Mouse (Mus musculus): ENCODE results near the gene Lctl. TPM values are rescaled to one million over a fixed set of nuclear protein-coding genes. Genes with fewer than 3 reads are reported as not detected.

Gene Lctl
- polyA plus RNA-seq (2015; fragmentation: Nextera tagmentation; extraction: Ambion mirVana): 0.13 and 0.15 TPM in 2 replicates

- no peak for ATAC-seq
- Histone ChIP-seq H3K27me3 (replicated peaks) (no peaks in the 10 kb centered on the region), H3K4me3 (replicated peaks) (no peak within 1 kb of the TSS), H3K9me3 (no peaks in the 10 kb centered on the region), H3K4me1 (replicated peaks) (peaks cover 5% of the 10 kb centered on the region; the same call in 1 of the 2 replicates), H3K36me3 (no peaks in the 10 kb centered on the region), H3K4me2 (replicated peaks) (no peak within 1 kb of the TSS), H3K27ac (no peak within 1 kb of the TSS), H3K9ac (no peak within 1 kb of the TSS)
- 88% methylated on average over 3 of the region's 3 CpGs for WGBS
Measured at GRCm38 (mm10) chr9:64116876-64117275, at the start of gene Lctl. Gene Lctl, plus strand, starts transcription at chr9:64117147.

GRCm38 (mm10) chr9:64067787-64068186 is 49.2 kb upstream of the Lctl start:
- H3K9me3 ChIP-seq: no peaks in the 10 kb centered on the region
- peaks cover 23% of the 10 kb centered on the region for H3K4me1 ChIP-seq (replicated peaks)
- H3K27ac ChIP-seq: 0 out of 2 replicates have a peak overlapping the region, but pooled peaks have one; percentile 34
- H3K4me3 ChIP-seq (replicated peaks): no peak overlapping the region
- no peak for ATAC-seq
- no peak overlapping the region for H3K9ac ChIP-seq
- no peaks in the 10 kb centered on the region for H3K36me3 ChIP-seq
- WGBS: 93% methylated on average over 5 of the region's 5 CpGs
- H3K4me2 ChIP-seq (replicated peaks): no peak overlapping the region
- no peaks in the 10 kb centered on the region for H3K27me3 ChIP-seq (replicated peaks)

- H3K9me3 ChIP-seq: no peaks in the 10 kb centered on the region
- H3K27me3 ChIP-seq (replicated peaks): no peaks in the 10 kb centered on the region
- no peak for ATAC-seq
- H3K9ac ChIP-seq: no peak overlapping the region
- H3K4me1 ChIP-seq (replicated peaks): peaks cover 23% of the 10 kb centered on the region
- no peak overlapping the region for H3K4me2 ChIP-seq (replicated peaks)
- 89% methylated on average over 1 of the region's 1 CpGs for WGBS
- H3K4me3 ChIP-seq (replicated peaks): no peak overlapping the region
- H3K27ac ChIP-seq: no peak overlapping the region
- no peaks in the 10 kb centered on the region for H3K36me3 ChIP-seq
Measured at GRCm38 (mm10) chr9:64068571-64068970, 48.4 kb upstream of the Lctl start.

- Histone ChIP-seq H3K9me3 (no peaks in the 10 kb centered on the region), H3K9ac (no peak overlapping the region), H3K27ac (no peak overlapping the region), H3K4me1 (replicated peaks) (peaks cover 23% of the 10 kb centered on the region), H3K36me3 (no peaks in the 10 kb centered on the region), H3K27me3 (replicated peaks) (no peaks in the 10 kb centered on the region), H3K4me3 (replicated peaks) (no peak overlapping the region), H3K4me2 (replicated peaks) (no peak overlapping the region)
- 65% methylated on average over 5 of the region's 5 CpGs for WGBS
- no peak for ATAC-seq
Measured at GRCm38 (mm10) chr9:64069131-64069530, 47.8 kb upstream of the Lctl start.

GRCm38 (mm10) chr9:64070674-64071073 is 46.3 kb upstream of the Lctl start:
- no peaks in the 10 kb centered on the region for H3K9me3 ChIP-seq
- no peaks in the 10 kb centered on the region for H3K36me3 ChIP-seq
- no peaks in the 10 kb centered on the region for H3K27me3 ChIP-seq (replicated peaks)
- WGBS: 68% methylated on average over 5 of the region's 5 CpGs
- no peak overlapping the region for H3K27ac ChIP-seq
- no peak overlapping the region for H3K9ac ChIP-seq
- peaks cover 23% of the 10 kb centered on the region for H3K4me1 ChIP-seq (replicated peaks)
- no peak overlapping the region for H3K4me3 ChIP-seq (replicated peaks)
- peak; percentile 37; the same call in 1 of the 2 replicates for ATAC-seq
- no peak overlapping the region for H3K4me2 ChIP-seq (replicated peaks)

- H3K36me3 ChIP-seq: no peaks in the 10 kb centered on the region
- no peaks in the 10 kb centered on the region for H3K9me3 ChIP-seq
- no peak overlapping the region for H3K4me2 ChIP-seq (replicated peaks)
- no peak for ATAC-seq
- H3K27ac ChIP-seq: no peak overlapping the region
- H3K4me3 ChIP-seq (replicated peaks): no peak overlapping the region
- peaks cover 7% of the 10 kb centered on the region for H3K4me1 ChIP-seq (replicated peaks)
- no peaks in the 10 kb centered on the region for H3K27me3 ChIP-seq (replicated peaks)
- no peak overlapping the region for H3K9ac ChIP-seq
- WGBS: 83% methylated on average over 8 of the region's 8 CpGs
Measured at GRCm38 (mm10) chr9:64074831-64075230, 42.1 kb upstream of the Lctl start.

GRCm38 (mm10) chr9:64076412-64076811 is 40.5 kb upstream of the Lctl start:
- H3K27me3 ChIP-seq (replicated peaks): no peaks in the 10 kb centered on the region
- no peak for ATAC-seq
- no peaks in the 10 kb centered on the region for H3K36me3 ChIP-seq
- no peak overlapping the region for H3K9ac ChIP-seq
- no peak overlapping the region for H3K4me3 ChIP-seq (replicated peaks)
- H3K4me1 ChIP-seq (replicated peaks): peaks cover 7% of the 10 kb centered on the region
- WGBS: 83% methylated on average over 2 of the region's 2 CpGs
- no peak overlapping the region for H3K27ac ChIP-seq
- no peaks in the 10 kb centered on the region for H3K9me3 ChIP-seq
- H3K4me2 ChIP-seq (replicated peaks): no peak overlapping the region

GRCm38 (mm10) chr9:64078386-64078792 is 38.6 kb upstream of the Lctl start:
- peaks cover 8% of the 10 kb centered on the region for H3K4me1 ChIP-seq (replicated peaks)
- H3K27ac ChIP-seq: peak overlapping the region; percentile 1; the same call in 1 of the 2 replicates
- 20% methylated on average over 7 of the region's 7 CpGs for WGBS
- no peaks in the 10 kb centered on the region for H3K27me3 ChIP-seq (replicated peaks)
- H3K36me3 ChIP-seq: no peaks in the 10 kb centered on the region
- no peak overlapping the region for H3K4me3 ChIP-seq (replicated peaks)
- H3K9me3 ChIP-seq: no peaks in the 10 kb centered on the region
- ATAC-seq: peak; percentile 71
- no peak overlapping the region; the same call in 1 of the 2 replicates for H3K4me2 ChIP-seq (replicated peaks)
- H3K9ac ChIP-seq: peak overlapping the region; percentile 30; the same call in 1 of the 2 replicates

GRCm38 (mm10) chr9:64079922-64080321 is 37.0 kb upstream of the Lctl start:
- no peak overlapping the region for H3K4me2 ChIP-seq (replicated peaks)
- no peak for ATAC-seq
- no peaks in the 10 kb centered on the region for H3K9me3 ChIP-seq
- H3K9ac ChIP-seq: no peak overlapping the region
- 84% methylated on average over 6 of the region's 6 CpGs for WGBS
- no peak overlapping the region for H3K27ac ChIP-seq
- H3K36me3 ChIP-seq: no peaks in the 10 kb centered on the region
- H3K27me3 ChIP-seq (replicated peaks): no peaks in the 10 kb centered on the region
- H3K4me1 ChIP-seq (replicated peaks): peaks cover 23% of the 10 kb centered on the region
- no peak overlapping the region for H3K4me3 ChIP-seq (replicated peaks)

- 37% methylated on average over 7 of the region's 7 CpGs for WGBS
- H3K4me3 ChIP-seq (replicated peaks): peak overlapping the region; percentile 45
- H3K9ac ChIP-seq: peak overlapping the region; percentile 66
- no peaks in the 10 kb centered on the region for H3K27me3 ChIP-seq (replicated peaks)
- peak overlapping the region; percentile 91 for H3K4me2 ChIP-seq (replicated peaks)
- peak overlapping the region; percentile 93 for H3K27ac ChIP-seq
- H3K36me3 ChIP-seq: no peaks in the 10 kb centered on the region
- ATAC-seq: no peak
- H3K4me1 ChIP-seq (replicated peaks): peaks cover 47% of the 10 kb centered on the region
- H3K9me3 ChIP-seq: no peaks in the 10 kb centered on the region
Measured at GRCm38 (mm10) chr9:64084231-64084630, 32.7 kb upstream of the Lctl start.

- no peaks in the 10 kb centered on the region for H3K27me3 ChIP-seq (replicated peaks)
- peak overlapping the region; percentile 66 for H3K9ac ChIP-seq
- H3K4me2 ChIP-seq (replicated peaks): peak overlapping the region; percentile 91
- H3K27ac ChIP-seq: peak overlapping the region; percentile 93
- H3K36me3 ChIP-seq: no peaks in the 10 kb centered on the region
- H3K9me3 ChIP-seq: no peaks in the 10 kb centered on the region
- peak overlapping the region; percentile 45 for H3K4me3 ChIP-seq (replicated peaks)
- ATAC-seq: peak; percentile 64
- WGBS: 1% methylated on average over 38 of the region's 49 CpGs
- H3K4me1 ChIP-seq (replicated peaks): peaks cover 50% of the 10 kb centered on the region
Measured at GRCm38 (mm10) chr9:64084661-64085399, 32.1 kb upstream of the Lctl start.

GRCm38 (mm10) chr9:64085976-64086375 is 31.0 kb upstream of the Lctl start:
- H3K4me3 ChIP-seq (replicated peaks): no peak overlapping the region
- peaks cover 50% of the 10 kb centered on the region for H3K4me1 ChIP-seq (replicated peaks)
- no peaks in the 10 kb centered on the region for H3K27me3 ChIP-seq (replicated peaks)
- no peaks in the 10 kb centered on the region for H3K9me3 ChIP-seq
- peak; percentile 49 for ATAC-seq
- 0 out of 2 replicates have a peak overlapping the region, but pooled peaks have one; percentile 18 for H3K9ac ChIP-seq
- H3K4me2 ChIP-seq (replicated peaks): peak overlapping the region; percentile 35
- H3K36me3 ChIP-seq: no peaks in the 10 kb centered on the region
- 58% methylated on average over 2 of the region's 2 CpGs for WGBS
- H3K27ac ChIP-seq: peak overlapping the region; percentile 93

- Histone ChIP-seq H3K36me3 (no peaks in the 10 kb centered on the region), H3K4me1 (replicated peaks) (peaks cover 50% of the 10 kb centered on the region), H3K9ac (0 out of 2 replicates have a peak overlapping the region, but pooled peaks have one; percentile 18), H3K27ac (peak overlapping the region; percentile 93), H3K4me3 (replicated peaks) (no peak overlapping the region), H3K9me3 (no peaks in the 10 kb centered on the region), H3K27me3 (replicated peaks) (no peaks in the 10 kb centered on the region), H3K4me2 (replicated peaks) (peak overlapping the region; percentile 35)
- peak; percentile 25 for ATAC-seq
- WGBS: 53% methylated on average over 6 of the region's 6 CpGs
Measured at GRCm38 (mm10) chr9:64086543-64086942, 30.4 kb upstream of the Lctl start.

All from intestine, embryonic 15.5 days (tissue).